Mouse (Mus musculus): ENCODE data around the gene Gngt2.
"Not testable (repeated sequence)": the region's sequence is repeated elsewhere in the genome, so short reads cannot be mapped to it uniquely, and the experiment has no call there.

Gene Gngt2

DNA sequence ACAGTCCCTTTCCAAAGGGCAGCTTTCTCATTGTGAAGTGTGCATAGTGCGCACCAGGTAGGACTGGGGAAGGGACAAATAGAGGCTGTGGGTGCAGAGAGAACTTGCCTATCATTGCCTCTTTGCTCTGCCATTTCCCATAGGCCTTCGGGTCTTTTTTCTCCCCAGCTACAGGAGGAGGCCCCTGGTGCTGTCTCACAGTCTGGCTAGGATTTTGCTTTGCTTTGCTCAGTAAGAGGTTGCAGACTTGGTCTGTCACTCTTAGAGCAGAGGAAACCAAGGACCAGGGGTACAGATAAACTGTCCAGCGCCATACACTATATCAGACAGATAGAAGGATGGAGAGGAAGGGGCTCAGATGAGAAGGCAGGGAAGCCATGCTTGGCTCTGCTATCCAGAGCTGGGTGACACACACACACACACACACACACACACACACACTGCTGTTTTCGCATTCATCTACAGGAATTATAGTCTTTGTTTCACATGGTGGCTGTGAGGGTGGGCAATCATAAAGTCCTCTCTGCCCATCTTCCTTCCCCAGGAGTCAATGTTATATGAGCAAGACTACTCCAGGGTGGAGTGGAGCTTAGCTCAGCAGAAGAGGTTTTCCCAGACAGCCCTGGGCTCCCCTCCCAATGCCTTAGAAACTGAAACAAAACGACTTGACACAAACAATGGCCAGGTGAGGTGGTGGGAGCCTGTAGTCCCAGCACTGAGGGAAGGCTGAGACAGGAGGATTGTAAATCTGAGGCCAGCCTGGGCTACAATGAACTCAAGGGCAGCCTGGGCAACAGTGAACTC is 3.9 kb downstream of the Gngt2 start:
- no peak for DNase-seq

DNA sequence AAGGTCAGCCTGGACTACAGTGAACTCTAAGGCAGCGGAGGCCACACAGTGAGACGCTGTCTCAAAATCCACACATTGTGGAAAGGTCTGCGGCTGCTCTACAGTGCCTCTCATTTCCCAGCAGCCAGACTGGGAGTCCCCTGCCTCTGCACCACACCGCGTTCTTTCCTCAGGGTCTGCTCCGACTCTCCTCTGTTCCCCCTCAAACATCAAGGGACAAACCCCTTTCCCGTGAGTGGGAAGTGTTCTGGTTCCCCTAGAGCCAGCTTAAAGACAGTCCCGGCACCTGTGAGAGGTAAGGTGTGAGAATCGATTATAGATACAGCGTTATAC is 4.4 kb downstream of the Gngt2 start:
- no peak for DNase-seq

DNA sequence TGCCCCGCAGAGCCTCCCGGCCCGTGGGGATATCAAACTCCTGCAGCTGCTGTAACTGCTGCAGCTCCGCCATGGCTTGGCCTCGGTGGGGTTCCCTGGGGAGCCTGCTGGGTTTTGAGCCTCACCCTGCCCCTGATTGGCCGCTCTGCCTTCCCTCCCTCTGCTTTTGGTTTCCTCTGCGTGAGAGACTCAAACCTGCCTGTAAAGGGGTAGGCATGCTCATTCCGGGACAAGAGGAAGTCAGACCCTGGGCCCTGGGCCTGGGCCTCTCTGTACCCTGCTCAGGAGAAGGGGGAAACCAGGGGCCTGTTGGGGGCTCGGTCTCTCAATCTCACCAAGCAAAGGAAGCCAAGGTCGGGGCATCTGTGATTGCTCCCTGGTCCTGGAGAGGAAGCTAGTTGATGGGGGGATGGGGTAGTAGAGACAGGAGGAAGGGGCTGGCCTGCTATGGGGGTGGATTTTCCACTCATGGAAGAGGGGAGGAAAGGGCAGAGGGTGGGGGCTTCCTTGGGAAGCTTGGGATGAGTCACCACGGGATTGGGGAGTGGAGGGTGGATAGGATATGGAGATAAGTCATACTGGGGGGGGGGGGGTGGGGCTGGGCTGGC is 5.2 kb downstream of the Gngt2 start, which contains the start of gene Abi3:
Gene Abi3 (minus strand): TSS at position 403 of the 608 bp plus-strand sequence.
- peak; percentile 81 to 91 for DNase-seq

DNA sequence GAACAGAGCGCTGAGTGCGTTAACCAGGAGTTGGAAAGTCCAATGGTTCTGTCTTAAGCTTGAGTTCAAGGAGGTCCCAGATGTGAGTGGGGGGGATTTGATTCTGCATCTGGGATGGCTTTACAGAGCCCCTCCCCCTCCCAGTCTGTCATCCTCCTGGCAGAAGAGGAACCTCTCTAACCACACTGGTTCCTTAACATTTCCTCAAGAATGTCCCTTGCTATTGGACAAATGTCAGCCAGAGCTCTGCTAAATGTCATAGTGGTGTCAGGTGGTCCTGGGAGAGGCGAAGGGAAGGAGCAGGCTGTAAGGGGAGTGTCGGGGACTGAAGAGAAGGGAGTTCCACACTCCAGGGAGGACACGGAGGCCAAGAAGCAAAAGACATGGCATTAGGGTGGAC is 5.9 kb downstream of the Gngt2 start:
- no peak for DNase-seq

DNA sequence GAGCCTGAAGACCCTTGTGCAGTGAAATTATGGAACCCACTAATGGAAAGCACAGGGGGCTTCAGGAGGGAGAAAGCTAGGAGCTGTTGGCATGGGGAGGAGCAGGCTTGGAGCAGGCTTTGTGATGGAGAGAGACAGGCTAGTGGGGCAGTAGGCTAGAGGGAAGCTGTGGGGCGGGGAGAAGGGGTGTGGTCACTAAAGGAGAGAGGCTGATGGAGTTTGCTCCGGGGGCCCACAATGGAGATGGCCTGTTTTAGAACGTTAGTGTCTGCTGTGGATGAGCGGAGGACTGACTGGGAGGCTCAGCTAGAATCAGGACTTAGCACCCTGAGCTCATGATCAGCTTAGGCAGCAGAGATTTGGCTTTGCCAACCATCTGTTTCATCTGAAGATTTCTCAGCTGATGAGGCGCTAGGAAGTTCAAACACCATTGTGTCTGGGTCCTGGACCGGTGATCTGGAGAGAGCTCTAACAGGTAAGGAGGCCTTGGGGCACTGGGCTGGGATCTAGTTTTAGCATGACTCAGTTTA is 6.5 kb downstream of the Gngt2 start:
- DNase-seq, result no peak

DNA sequence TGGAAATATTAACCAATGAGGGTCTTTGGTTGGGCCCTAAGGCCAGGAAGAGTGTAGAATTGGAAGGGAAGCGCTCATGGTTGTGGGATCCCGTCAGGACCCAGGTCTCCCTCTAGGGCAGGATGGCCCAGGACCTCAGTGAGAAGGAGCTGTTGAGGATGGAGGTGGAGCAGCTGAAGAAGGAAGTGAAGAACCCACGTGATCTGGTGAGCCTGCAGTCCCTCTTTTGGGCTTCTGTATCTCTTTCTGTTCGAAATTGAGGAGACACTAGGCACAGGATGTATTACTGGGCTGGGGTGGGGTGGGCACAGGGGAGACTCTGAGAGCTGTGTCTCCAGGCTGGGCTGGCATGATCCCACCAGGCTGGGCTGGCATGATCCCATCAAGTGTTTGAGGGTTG is 7.9 kb downstream of the Gngt2 start:
- DNase-seq, result no peak

DNA sequence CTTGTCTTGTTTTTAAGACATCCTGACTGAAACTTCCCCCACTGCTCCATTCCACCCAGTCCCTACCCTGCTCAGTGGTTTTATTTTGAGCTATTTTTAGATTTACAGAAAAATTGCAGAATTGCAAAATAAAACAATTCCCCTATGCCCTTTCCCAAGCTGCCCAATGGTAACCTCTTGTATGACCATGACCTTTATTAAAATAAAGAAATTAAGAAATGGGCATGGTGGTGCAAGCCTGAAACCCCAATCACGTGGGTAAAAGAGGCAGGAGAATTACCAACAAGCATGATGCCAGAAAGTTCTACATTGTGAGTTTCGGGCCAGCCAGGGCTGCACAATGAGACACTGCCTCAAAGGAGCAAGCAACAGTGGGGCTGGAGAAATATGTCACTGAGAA is 13.9 kb downstream of the Gngt2 start:
- no peak for DNase-seq

DNA sequence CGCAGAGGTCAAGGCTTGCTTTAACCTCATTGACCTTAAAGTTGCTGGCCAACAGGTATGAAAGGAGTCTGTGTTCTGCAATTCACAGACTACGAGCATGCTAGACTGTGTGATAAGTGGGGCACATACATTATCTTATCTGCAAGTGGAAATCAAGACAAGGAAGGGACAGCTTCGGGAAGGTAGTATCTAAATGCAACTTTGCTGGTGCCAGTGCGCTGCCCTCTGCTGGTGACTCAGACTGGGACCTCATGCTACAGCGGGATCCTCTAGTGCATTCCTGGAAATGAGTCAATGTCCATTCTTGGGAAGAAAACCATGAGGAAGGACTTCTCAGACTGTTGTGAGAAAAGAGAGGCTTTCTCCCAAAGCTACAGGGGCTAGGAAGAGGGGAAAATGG is 16.7 kb downstream of the Gngt2 start:
- peak in 1 of 2 experiments; percentile 44 for DNase-seq

DNA sequence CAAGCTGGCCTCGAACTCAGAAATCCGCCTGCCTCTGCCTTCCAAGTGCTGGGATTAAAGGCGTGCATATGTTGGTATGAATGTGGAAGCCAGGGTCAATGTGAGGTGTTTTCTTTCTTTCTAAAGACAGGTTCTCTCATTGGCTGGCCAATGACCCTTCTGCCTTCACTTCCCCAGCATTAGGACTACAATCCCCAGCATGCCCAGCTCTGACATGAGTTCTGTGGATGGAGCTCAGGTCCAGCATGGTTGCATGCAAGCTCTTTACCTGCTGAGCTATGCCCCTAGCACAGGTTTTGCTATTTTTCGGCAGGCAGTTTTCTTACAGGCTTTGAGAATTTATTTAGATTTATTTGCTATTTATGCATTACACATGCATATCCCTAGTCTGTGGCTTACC is 20.3 kb downstream of the Gngt2 start:
- DNase-seq, result no peak

DNA sequence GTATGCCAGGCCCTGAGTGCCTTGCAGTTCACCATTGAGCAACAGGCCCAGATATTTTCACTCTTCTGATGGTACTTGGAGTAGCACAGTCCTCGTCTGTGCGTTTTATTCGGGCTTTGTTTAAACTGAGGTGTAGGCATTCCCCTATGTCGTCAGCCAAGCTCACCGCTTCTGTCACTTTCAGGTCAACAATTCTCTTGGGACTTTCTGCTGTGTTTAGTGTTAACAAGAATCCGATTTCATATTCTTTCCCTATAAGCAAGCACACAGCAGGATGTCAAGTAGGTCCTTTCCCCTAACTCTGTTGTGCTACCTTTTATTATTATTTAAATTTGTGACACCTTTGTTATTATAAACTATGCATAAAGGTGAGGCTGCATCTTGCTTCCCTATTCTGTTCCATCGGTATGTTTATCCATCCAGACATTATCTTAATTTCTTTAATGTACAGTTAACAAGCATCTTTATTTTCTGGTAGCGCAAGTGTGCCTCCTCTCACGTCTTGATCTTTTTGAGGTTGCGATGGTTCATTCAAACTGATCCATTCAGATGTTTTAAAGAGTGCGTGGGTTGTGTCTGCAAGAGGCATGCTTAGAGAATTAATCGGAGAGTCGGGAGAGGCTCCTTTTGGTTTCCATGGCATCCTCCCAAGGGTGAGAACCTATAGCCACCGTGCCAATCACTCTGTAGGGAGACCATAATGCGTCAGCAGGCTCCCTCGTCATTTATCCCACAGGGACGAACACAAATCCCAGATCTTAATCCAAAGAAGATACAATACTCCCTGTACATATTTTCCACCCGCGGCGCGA is 20.9 kb downstream of the Gngt2 start:
- DNase-seq, result no peak

DNA sequence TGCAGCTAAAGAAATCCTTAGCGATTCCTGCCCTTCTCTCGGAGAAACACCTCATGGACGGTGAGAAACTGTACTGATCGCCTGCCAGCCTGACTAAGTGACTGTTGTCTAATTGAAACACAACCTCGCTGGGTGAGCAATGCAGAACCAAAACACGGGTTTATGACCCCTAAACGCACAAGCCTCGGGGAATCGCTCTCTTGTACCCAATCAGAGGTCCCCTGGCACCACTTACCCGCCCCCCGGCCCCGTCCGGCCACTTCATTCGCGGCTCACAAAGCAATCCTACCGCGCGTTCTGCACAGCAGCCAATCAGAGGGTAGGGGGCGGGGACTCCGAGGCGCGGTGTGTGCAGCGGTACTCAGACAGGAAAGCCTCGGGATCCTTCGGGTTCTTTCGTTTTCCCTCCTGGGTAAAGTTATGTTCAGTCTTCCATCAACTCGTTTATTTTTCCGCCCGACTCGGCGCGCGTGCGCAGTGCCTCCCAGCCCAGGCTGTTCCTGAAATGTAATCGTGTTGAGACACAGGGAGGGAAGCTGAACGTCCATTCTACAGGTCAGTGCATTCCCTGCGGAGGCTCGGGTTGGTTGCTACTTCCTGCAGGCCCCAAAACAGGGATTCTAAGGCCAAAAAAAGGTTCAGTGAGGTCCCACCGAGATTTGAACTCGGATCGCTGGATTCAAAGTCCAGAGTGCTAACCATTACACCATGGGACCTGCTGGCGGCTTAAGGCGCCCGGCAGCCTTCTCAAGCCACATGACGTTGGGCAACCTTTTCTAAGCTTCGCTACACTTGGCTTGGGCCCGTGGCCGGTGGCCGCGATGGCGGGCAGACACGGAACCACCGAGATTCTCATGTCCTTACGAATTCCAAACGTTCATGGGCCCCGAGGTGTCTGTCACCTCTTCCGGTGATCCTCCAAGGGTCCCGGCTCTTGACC is 21.8 kb downstream of the Gngt2 start:
- DNase-seq, result peak; percentile 96 to 98

DNA sequence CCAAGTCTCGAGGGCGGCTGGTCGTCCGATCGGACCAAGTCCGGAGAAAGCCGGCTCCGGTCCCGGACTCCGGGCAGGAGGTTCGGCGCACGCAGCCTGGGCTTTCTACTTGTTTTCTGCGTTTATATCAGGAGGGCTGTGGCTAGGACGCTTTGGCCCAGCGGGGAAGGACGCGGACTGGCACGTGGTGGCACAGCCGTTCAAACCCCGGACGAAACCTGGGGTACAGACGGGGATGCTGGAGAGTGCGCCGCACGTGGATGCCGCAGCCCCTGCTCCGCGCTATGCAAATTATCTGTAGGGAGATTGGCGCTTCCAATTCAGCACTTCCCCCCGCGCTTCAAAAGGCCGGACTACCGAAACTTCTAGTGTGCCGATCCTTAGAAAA is 22.4 kb downstream of the Gngt2 start:
- peak; percentile 57 to 68 for DNase-seq

DNA sequence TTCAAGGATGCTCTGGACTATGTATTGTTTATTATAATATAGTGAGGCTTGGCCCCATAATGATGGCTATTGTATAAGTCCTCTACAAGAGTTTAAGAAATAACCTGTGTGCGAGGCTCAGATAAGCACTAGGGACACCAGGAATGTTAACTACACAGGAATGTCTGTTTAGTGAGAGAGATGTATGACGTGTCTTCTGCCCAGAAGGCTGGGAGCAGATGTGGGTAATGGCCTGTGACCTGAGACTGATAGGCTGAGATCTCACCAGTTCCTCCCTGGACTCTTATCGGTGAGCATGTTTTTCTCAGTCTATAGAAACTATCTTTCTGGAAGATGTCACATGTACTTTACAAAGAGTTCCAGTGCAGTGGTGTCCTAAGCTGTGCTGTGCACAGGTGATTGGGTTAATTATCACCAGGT is 23.1 kb downstream of the Gngt2 start:
- DNase-seq, result no peak

DNA sequence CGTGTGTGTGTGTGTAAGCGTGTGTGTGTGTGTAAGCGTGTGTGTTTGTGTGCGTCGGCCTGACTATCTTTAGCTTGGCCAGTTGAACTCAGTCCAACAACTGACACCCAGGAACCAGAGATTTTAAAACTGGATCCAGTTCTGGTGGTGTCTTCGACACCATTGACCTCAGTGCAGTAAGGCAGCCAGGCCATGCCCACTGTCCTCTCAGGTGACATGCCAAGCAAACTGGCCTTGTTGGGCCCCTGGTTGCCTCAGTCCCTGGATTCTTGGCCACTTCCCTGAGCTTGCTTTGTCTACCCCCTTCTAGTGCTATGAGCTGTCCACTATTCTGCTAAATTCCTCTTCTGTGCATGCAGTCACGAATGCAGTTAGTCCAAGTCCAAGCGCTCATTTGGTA is 24.4 kb downstream of the Gngt2 start:
- DNase-seq, result no peak

DNA sequence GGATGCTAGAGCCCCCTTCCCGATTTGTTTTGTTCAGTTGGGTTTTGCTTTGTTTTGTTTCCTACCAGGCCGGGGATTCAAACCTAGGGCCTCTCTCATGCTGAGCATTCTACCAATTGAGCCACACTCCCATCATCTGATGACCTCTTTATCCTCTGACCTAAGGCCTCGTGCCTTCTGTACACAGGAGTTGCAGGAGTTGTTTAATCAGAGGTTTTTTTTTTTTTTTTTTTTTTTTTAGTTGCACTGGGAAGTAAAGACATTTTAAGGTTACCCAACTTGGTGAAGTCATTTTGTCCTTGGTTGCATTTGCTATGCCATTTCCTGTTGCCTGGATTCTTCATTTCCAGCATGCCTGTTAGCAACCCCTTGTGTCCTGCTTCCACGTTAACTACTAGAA is 32.4 kb downstream of the Gngt2 start:
- DNase-seq, result no peak

DNA sequence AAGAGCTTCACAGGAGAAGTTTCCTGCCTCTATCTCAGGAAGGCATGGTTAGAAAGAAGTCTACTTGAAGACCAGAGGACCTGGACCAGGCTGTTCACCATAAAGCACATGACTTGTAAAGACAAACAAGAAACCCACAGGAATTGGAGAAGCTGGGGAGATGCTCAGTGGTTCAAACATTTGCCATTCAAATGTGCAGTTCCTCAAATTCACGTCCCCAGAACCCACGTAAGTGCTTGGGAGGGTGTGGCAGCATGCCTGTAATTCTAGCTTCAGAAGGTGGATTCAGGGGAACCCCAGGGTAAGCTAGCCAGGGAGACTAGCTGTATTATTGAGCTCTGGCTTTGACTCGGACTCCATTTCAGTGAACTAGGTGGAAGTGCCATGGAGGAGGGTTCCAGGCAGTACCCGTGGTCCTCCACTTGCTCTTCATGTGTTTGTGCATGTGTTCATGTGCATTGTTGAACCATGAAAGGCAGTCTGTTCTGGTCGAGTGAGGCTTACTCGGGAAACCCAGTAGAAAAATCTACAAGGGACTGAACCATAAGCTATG is 33.0 kb downstream of the Gngt2 start:
- DNase-seq, result no peak

DNA sequence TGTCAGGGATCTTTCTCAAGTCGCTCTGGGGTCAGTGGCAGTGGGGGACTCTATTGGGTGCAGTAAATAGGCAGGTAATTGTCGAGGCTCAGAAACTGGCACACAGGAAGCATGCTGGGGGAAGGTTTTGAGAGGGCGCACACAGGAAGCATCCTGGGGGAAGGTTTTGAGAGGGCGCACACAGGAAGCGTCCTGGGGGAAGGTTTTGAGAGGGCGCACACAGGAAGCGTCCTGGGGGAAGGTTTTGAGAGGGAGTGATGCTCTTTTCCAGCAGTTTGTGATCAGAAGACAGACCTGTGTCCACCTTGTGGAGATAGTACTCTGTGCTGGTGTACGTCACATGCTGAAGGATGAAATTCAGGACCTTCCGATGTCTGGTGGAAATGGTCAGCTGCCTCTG is 38.8 kb downstream of the Gngt2 start:
- DNase-seq, result no peak

DNA sequence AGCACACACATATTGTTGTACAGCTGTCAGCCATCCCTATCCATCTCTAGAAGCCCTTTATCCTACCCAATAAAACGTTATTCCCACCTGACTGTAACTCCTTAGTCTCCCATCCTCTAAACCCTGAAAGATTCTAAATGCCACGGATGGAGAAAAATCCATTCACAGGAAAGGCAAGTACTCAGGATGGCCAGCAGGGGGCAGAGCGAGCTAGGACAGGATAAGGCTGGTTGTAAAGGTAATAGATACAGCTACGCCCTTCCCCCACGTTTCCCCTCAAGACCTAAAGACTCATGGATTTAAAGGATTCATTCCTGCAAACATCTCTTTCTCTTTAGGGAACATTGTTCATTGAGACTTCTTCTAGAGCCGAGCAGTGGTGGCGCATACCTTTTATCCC is 39.3 kb downstream of the Gngt2 start:
- DNase-seq, result no peak

DNA sequence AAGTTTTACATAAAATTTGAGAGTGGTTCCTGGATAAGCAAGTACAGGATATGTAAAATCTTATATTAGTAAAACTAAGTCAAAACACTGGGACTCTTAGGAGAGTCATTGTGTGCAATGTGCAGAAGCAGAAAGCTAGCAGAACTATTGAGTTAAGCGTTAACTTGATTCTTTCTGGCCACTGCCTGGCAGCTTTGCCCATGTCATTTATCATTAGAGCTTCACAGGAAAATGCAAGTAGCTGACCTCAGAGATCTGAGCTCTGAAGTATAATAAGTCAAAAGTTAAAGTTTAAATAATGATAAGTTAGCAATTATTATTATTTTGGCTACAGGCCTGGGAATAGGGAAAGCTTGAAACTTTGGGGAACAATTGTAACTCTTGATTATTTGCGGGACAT is 42.8 kb downstream of the Gngt2 start:
- not testable (repeated sequence) for DNase-seq

DNA sequence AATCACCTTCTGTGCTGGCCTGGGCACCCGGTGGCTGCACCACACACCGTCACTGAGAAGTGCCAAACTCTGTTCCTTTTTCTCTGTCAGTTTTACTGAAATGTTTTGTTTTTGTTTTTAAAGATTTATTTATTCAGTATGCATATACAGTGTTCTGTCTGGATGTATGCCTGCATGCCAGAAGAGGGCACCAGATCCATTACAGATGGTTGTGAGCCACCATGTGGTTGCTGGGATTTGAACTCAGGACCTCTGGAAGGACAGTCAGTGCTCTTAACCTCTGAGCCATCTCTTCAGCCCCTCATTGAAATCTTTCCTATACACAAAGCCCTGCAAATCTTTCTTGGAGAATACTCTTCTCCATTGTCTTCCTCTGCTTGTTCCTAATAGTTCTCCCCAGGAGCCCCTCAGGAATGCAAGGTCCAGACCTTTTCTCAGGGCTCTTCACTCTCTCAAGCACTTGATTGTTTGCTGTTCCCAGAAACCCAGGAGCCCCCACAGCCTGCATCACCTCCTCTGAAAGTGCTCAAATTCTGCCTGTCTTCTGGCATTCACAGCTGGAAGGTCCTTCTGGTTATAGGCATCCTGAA is 53.5 kb downstream of the Gngt2 start:
- DNase-seq, result no peak

All from thymus, adult 18-20 months (tissue).